Comparison of ENCODE assay signal across 9 mouse cellular contexts in genomic region chr7:110953210-110953609, GRCm38 (mm10). TPM values are rescaled to one million over a fixed set of nuclear protein-coding genes. Genes with fewer than 3 reads are reported as not detected.
DNase-seq lines count a peak whose midpoint lies in the region; ATAC-seq and TF ChIP-seq lines count a peak whose summit lies in the region.
"Had no signal": no experiment of that assay in that cellular context is flagged by ENCODE, and none has a peak within 500 bp of the region (broad histone marks: within the 10 kb centered on the region; RNA-seq: fewer than 3 reads in every experiment).

No protein-coding gene starts in this region.

- peaks cover 32% of the 10 kb centered on the region for H3K4me1 ChIP-seq in lung, embryonic 15.5 days

- WGBS in lung, embryonic 15.5 days = 18% methylated on average over 1 of the region's 1 CpGs

- H3K4me2 ChIP-seq in lung, embryonic 15.5 days = no peak overlapping the region

- ATAC-seq in lung, embryonic 15.5 days (ENCODE audit: borderline replicate concordance, extremely low read depth, low FRiP score, low TSS enrichment) = peak; percentile 55; the same call in 1 of the 2 replicates
- ATAC-seq: midbrain, embryonic 16.5 days had no signal

- H3K9me3 ChIP-seq in lung, embryonic 15.5 days = no peaks in the 10 kb centered on the region

- H3K27ac ChIP-seq in lung, embryonic 15.5 days = 0 out of 2 replicates have a peak overlapping the region, but pooled peaks have one; percentile 21

- no peak overlapping the region for H3K4me3 ChIP-seq in lung, embryonic 15.5 days

- no peak for TF ChIP-seq CTCF in brain, embryonic 14.5 days (IDR thresholded peaks at IDR 0.05; ENCODE audit: borderline replicate concordance, extremely low read depth, insufficient read depth, insufficient read length)

- peak; percentile 51 for DNase-seq in gastrocnemius, postnatal 25 days
- DNase-seq in gastrocnemius, postnatal 10 days = no peak
- peak; percentile 71 for DNase-seq in 3T3-L1 (ENCODE audit: low read depth, low spot score)
- DNase-seq in brain, embryonic 14.5 days (ENCODE audit: low read depth) = peak; percentile 3
- DNase-seq in layer of hippocampus, adult 9-10 months (ENCODE audit: low spot score) = no peak
- no peak for DNase-seq in testis, postnatal 14 days (ENCODE audit: low spot score)
- no peak for DNase-seq in B cell, adult 2 months

- no peaks in the 10 kb centered on the region for H3K36me3 ChIP-seq in lung, embryonic 15.5 days

- no peak overlapping the region for H3K9ac ChIP-seq in lung, embryonic 15.5 days

- no peaks in the 10 kb centered on the region for H3K27me3 ChIP-seq in lung, embryonic 15.5 days

- no peak for TF ChIP-seq POLR2A in brain, embryonic 14.5 days (IDR thresholded peaks at IDR 0.05; ENCODE audit: borderline replicate concordance, extremely low read depth, insufficient read depth, insufficient read length, poor library complexity, severe bottlenecking)

RNA-seq across cellular contexts. Expression of gene Mrvi1, which starts 29.1 kb away (rescaled TPM):
- total RNA-seq in gastrocnemius, postnatal 25 days (2021) = 1 to 10 TPM; 4.0 to 5.4 TPM
- total RNA-seq in gastrocnemius, postnatal 10 days (2021) = 1 to 10 TPM; 4.7 to 7.0 TPM
- 0.74 and 1.7 TPM in 2 replicates for polyA plus RNA-seq in brain, embryonic 14.5 days (2012; rRNA removed)
- polyA plus RNA-seq in lung, embryonic 15.5 days (2015; fragmentation: Nextera tagmentation; extraction: Ambion mirVana) = 9.1 and 10.0 TPM in 2 replicates

Comparison
In these comparisons a context has a peak if more than half of its experiments do, and no peak if none do; other contexts are left out.
1. DNase-seq: peak in gastrocnemius, postnatal 25 days (single experiment), 3T3-L1 (single experiment) and brain, embryonic 14.5 days (single experiment); none in gastrocnemius, postnatal 10 days (single experiment), layer of hippocampus, adult 9-10 months (single experiment), testis, postnatal 14 days (single experiment) and B cell, adult 2 months (0 of 2).